Mouse (Mus musculus) gastrocnemius, adult 18-20 months (tissue): ENCODE measurements around the gene Mettl26. TPM values are rescaled to one million over a fixed set of nuclear protein-coding genes. Genes with fewer than 3 reads are reported as not detected.

Source experiments
- DNase-seq: peaks from one replicate; pipeline ENCODE4 v3.0.0; 2021; ENCODE audit warnings: low spot score
- total RNA-seq, 2 experiments: library from RNA; stranded (reverse); gene quantifications; 2 replicates each; pipeline ENCODE4 v1.2.3; 2021

Mettl26 gene
- total RNA-seq, 2 experiments from 2014 or later: 25.4 to 33.4 TPM

- peak; percentile 42 for DNase-seq
Measured at GRCm38 (mm10) chr17:25836397-25837075, 38.3 kb upstream of the Mettl26 start.

GRCm38 (mm10) chr17:25837076-25837410 is 37.8 kb upstream of the Mettl26 start, which contains the start of gene Rhbdl1:
Rhbdl1 (minus strand) TSS chr17:25837295.
- DNase-seq: peak; percentile 85

DNA sequence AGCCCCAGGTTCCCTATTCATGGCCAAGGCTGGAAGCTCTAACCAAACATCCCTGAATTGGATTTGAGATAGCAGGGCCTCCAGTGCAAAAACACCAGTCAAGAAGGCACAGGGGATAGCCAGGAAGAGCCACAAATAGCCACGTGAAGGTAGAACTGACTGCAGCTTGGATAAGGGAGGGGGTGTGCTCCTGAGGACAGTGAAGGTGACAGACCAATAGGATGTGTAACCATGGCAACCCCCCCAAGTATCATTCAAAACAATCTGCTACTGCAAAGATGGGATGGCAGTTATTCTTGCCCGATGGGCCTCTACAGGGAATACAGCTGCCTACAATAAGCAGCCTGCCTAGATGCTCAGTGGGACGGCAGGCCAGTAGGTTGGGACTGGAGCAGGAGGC is 37.3 kb upstream of the Mettl26 start:
- no peak for DNase-seq

DNA sequence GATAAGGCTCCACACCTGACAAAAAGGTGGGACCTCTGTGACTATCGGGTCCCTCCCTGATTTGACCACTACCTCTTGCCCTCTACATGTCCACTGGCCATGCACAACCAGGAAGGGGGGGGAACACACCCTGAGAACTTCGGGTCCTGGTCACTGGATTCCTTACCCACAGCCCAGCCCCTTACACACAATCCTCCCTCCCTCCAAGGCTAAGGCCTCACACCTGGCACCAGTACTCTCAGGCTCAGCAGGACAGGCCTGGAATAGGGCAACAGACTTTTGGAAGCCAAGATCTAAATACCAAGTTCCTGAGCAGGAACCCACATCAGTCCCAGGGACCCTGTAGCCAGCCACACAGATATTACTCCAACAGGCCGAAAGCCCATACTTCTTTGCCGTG is 36.0 kb upstream of the Mettl26 start:
- DNase-seq: no peak

- no peak for DNase-seq
Measured at GRCm38 (mm10) chr17:25839455-25840235, 35.2 kb upstream of the Mettl26 start.

- no peak for DNase-seq
Measured at GRCm38 (mm10) chr17:25840519-25840918, 34.4 kb upstream of the Mettl26 start.

DNA sequence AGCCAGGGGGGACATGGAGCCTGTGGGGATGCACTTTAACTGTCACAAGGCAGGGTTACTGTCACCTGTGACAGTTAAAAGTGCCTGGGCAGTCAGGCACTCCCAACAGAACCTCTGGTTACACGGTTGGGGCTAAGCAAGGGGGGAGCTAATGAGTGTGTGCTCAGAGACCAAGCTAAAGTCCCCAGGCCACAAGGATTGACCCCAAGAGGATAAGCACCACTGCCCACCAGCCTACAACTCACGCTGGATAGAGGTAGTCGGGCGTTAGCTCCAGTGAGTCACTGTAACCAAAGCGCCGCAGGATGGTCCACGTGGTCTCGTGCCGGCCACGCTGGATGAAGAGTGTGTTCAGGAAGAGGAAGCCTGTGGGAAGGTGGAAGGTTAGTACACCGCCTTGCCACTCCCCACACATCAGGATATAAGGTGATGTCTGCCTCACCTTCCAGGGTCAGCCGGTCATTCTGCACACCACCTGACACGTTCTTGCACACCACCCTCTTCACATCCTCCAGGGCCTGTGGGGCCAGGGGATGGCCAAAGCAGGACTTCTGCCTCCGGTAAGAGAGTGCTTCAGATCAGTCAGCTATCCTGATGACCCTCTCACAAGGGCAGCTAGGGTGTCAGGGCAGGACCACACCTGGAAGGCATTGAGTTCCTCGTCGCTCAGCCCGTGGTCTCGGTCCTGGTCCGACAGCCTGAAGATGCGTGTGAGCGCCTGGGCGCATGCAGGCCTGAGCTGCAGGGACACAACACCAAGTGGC is 33.6 kb upstream of the Mettl26 start, which contains the start of gene Gm20683:
Gene Gm20683, minus strand, starts transcription at position 647 of the 764 bp plus-strand sequence.
- DNase-seq: no peak

- no peak for DNase-seq
Measured at GRCm38 (mm10) chr17:25842509-25842908, 32.4 kb upstream of the Mettl26 start.

DNA sequence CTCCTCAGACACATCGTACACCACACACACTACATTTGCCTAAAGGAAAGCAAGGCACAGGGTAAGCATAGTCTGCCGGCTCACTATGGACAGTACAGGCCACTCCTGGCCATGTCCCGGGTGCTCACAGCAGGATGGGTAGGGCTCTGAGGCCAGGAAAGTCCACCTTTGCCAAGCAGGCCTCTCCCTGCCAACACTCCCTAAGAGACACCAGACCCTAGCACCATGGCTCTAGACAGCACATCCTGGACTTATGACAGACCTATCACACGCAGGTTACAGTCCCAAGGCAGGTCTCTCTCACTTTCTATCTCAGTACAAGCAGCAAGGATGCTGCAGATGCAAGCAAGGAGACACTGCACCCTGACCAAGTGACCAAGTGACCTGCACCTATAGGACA is 31.8 kb upstream of the Mettl26 start:
- no peak for DNase-seq

DNA sequence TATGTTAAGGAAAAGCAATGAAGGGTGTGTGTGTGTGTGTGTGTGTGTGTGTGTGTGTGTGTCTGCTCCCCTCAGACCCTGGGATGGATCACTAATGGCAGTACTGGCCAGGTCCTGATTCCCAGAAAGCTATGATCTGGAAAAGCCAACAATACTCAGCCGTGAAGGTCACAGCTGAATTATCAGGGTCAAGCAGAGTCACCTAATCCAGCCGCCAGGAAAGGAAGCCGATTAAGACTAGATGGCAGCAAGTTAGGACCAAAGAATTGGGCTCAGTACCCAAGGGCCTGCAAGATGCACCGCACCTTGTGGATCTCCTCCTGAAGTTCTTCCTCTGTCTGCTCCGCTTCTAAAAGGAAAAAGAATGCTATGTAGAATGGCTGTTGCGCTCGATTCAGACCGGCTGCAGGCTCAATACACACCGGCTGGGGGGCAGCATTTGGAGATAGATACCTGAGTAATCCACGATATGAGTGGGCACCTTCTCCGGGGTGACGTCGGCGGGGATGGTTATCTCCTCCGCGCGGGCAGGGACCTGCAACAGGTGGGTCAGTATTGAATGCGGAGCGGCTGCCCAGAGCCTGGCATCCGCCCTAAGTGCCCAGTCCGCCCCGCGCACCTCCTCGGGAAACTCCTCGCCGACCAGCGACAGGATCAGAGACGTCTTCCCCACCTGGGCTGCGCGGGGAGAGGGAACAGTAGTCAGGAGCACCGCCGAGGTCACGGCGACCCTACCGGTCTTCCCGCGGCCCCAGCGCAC is 31.1 kb upstream of the Mettl26 start:
- DNase-seq: no peak

- peak; percentile 97 for DNase-seq
Measured at GRCm38 (mm10) chr17:25844396-25844901, 30.4 kb upstream of the Mettl26 start, which contains the start of gene Rhot2. Rhot2 (minus strand) TSS chr17:25844851.

DNA sequence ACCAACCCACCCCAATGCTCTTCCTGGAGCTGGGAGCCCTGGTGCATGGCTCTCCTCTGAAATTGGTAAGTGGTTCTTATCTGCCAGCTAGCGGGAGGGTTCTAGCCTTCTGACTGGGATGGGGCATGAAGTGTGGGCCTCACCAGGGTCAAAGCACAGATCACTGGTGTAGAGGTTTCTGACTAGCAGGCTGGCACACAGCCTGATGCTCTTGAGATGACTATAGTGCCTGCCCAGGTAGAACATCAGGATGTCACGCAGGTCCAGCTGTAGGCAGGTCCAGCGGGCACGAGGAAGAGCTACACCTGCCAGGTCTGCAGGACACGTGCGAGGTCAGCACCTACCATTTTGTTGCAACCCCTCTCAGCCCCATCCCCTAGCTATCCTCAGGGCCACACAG is 14.6 kb upstream of the Mettl26 start:
- no peak for DNase-seq

DNA sequence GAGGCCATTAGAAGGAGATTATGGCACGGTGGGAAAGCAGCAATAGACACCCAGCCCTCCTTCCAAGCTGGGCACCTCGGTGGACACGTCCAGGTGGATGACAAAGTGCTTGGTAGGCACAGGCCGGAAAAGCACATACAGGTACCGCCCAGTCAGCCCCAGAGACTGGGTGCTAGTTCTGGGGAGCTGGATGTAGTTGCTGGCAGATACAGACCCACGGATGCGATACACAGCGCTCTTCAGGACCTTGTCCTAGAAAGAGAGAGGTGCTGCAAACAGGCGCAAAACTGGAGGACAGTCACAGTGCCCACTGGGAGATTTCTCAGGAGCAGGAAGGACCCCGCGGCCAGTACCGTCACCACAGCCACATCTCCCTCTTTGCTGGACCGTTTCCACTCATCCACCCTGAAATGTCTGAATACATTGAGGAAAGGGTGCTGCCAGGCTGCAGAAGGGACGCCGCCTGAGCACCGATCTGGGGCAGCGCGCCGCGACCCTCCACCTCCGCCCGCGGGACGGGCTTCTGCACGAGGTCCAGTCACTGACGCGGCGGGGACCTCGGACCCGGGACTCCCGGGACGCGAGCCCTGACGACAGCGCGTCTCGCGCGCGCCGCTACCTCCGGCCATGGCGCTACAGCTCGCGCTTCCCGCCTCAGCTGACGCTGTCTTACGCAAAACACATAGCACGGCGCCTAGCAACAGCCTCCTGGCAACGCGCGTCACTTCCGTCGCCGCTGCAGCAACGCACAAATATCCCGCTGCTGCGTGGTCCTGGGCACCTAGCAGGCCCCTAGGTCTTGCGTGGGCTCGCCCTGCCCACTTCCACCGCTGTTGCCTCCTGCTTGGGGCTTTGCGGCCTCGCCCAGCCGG is 13.8 kb upstream of the Mettl26 start, which contains the start of gene Wdr90:
Gene Wdr90, minus strand, starts transcription at position 670 of the 872 bp plus-strand sequence.
- DNase-seq: peak; percentile 88

DNA sequence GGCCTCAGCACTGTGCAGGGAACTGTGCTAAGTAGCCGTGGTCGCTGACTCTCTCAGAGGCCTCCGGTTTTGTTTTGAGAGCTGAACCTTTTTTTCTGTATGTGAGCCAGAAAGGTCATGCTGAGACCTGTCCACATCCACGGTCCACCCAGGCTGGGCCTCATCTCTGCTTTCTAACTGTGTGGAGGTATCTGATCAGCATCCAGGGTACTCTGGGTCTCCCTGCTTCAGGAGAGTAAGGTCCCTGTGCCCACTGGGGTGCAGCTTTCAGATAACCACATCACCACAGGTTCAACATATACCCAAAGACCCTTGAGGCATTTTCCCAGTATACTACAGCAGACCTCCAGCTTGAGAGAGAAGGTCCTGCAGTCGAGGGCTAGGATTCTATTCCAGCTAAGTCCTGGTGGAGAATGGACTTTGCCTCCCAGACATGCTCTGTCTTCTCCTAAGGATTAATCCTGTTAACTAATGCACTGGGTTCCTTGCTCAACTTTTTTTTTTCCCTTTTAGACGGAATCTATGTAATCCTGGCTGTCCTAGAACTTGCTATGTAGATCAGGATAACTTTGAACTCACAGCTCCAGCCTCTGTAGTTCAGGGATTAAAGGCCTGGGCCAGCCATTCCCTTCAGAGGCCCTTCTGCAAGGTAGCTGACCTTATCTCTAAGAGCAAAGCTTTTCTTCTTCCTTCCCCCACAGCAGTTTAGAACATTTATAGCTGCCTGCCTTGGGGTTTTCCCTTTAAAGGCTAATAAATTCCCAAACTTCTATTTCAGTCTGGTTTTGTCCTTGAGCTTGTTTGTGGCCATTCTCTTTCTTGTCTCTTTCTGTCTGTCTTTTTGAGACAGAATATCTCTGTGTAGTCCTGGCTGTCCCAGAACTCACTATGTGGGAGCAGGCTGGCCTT is 12.9 kb upstream of the Mettl26 start:
- no peak for DNase-seq

DNA sequence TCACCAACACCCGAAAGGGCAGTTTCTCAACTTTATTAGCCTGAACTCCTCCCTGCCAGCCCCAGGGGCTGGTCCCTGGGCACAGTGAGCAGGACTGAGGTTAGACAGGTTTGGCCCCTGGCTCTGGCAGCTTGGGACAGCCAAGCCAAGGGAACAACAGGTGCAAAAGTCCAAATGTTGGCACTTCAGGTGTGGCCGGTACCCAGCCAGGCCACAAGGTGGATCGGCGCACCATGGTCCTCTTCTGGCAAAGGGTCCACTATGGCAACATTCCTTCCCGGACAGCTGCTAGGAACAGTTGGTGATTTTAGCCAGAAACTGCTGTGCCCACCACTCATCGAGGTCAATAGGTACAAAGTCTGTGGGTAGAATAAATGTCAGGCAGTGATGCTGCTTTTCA is 11.2 kb upstream of the Mettl26 start:
- no peak for DNase-seq

DNA sequence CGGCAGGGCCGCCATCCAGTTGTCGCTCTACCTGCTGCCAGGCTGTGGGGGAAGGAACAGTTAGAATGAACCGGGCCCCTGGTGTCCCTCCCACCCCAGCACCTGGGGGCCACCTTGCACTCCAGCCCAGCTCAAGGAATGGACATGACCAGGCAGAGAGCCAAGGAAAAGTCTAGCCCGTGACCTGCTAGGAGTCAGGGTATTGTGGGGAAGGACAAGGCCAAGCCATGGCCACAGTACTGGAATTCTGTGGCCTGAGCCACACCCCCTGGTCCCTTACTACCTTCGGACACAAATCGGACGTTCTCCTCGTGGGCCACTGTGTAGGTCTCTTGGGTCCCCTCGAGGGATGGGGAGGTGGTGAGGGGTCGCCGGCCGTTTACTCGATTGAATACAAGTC is 10.6 kb upstream of the Mettl26 start:
- no peak for DNase-seq

- no peak for DNase-seq
Measured at GRCm38 (mm10) chr17:25865288-25865687, 9.6 kb upstream of the Mettl26 start.

DNA sequence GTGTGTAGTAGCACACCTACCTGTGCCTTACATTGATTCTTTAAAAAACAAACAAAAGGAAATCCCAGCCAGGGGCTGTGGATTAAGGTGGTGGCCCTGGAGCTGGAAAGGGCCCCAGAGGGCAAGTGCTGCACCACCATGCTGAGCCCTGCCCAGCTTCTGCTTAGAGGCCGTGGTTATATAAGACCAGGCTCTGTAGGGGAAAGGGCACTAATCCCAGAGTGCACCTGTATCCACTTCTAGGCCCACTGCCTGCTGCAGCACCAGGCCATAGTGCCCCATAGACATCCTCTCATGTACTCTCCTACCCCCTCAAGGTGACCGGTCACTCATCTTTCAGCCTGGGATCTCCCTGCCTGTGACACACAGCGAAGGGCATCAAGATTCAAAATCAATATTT is 8.7 kb upstream of the Mettl26 start:
- no peak for DNase-seq

DNA sequence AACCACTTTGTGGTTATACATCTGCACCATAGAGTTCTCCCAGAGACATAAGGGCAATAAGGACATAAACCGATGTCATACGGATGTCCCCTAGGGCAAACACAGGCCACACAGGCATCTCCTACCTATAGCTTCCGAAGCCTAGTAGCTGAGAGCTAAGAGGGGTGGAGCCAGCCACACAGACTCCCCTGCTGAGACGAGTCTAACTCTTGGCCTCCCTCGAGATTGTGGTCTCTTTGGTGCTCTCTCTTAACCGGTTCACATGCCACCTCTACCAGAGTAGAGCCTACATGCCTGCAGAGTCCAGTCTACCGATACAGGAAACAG is 7.4 kb upstream of the Mettl26 start:
- no peak for DNase-seq
